Mouse (Mus musculus): ENCODE measurements around the gene Ebf1. TPM values are rescaled to one million over a fixed set of nuclear protein-coding genes. Genes with fewer than 3 reads are reported as not detected.

The Ebf1 gene
- polyA plus RNA-seq, 1 experiment from 2014 or later: 14.5 TPM

DNA sequence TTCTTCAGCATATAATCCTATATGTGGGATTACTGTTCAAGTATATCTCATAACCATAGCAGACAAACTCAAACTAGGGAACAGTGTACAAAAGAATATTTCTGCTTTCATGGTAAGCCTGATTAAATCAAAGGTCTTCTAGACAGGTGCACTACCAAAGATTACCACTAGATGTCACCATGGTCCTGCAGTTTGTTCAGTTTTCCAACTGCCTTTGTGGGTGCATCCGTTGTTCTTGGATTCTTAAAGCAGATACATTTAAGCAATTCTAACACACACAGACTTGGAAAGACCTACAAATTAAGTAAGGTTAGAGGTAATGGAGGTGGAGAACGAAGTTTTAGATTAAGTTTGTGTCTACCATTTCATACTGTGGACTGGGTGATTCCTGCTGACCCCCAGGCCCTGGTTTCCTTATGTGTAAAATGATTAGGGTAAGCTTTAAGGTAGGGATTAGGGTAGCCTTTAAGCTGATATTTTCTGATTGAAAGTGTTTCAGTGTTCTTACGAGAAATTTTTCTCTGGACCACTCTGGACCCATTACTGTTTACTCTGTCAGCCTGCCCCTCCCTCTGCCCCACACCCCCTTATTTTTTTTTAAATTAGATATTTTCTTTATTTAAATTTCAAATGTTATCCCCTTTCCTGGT, 30.9 kb upstream of the Ebf1 start:
- no peak for ATAC-seq (replicated peaks; ENCODE audit: insufficient number of reproducible peaks, low FRiP score, low TSS enrichment)
- 8% methylated on average over 3 of the region's 3 CpGs for WGBS (ENCODE audit: insufficient replicate concordance)
- no peak overlapping the region for H3K4me2 ChIP-seq

GRCm38 (mm10) chr11:44593016-44593415, 24.1 kb upstream of the Ebf1 start:
- H3K9me3 ChIP-seq (replicated peaks; ENCODE audit: control insufficient read depth, low read length): no peaks in the 10 kb centered on the region
- H3K4me3 ChIP-seq (ENCODE audit: low read depth, low read length): no peak overlapping the region
- no peak overlapping the region for H3K4me2 ChIP-seq
- no peaks in the 10 kb centered on the region for H3K36me3 ChIP-seq (ENCODE audit: control insufficient read depth, insufficient read depth, low read length)
- no peak overlapping the region for H3K9ac ChIP-seq (ENCODE audit: low read depth, low read length)
- no peaks in the 10 kb centered on the region for H3K4me1 ChIP-seq (ENCODE audit: control insufficient read depth, insufficient read depth, low read length)
- ATAC-seq (replicated peaks; ENCODE audit: insufficient number of reproducible peaks, low FRiP score, low TSS enrichment): no peak
- no peak overlapping the region for H3K27ac ChIP-seq (ENCODE audit: low read depth, low read length)
- WGBS (ENCODE audit: insufficient replicate concordance): 86% methylated on average over 6 of the region's 6 CpGs
- no peaks in the 10 kb centered on the region for H3K27me3 ChIP-seq (ENCODE audit: control insufficient read depth, insufficient read depth, low read length)

More for the DNA sequence above, 30.9 kb upstream of the Ebf1 start:
- Histone ChIP-seq H3K4me3 (ENCODE audit: low read depth, low read length) (no peak overlapping the region), H3K9me3 (replicated peaks; ENCODE audit: control insufficient read depth, low read length) (no peaks in the 10 kb centered on the region), H3K27ac (ENCODE audit: low read depth, low read length) (no peak overlapping the region), H3K36me3 (ENCODE audit: control insufficient read depth, insufficient read depth, low read length) (no peaks in the 10 kb centered on the region), H3K27me3 (ENCODE audit: control insufficient read depth, insufficient read depth, low read length) (no peaks in the 10 kb centered on the region), H3K4me1 (ENCODE audit: control insufficient read depth, insufficient read depth, low read length) (no peaks in the 10 kb centered on the region; the same call in 1 of the 2 replicates), H3K9ac (ENCODE audit: low read depth, low read length) (no peak overlapping the region)

DNA sequence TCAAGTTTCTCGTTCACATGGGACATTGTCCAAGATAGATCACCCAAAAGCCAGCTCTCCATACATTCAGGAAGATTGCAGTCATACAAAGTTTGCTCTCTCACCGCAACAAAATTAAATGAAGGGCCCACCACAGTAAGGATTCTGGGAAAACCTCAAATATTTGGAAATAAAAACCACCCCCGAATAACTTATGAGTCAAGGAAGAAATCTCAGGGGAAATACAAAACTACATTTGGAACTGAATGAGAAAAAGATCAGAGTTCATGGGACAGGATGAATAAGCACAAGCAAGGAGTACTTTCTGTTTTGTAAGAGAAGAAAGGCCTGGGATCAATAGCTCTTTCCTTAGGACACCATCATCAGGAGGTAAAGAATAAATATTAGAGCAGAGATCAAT, 22.3 kb upstream of the Ebf1 start:
- Histone ChIP-seq H3K4me1 (ENCODE audit: control insufficient read depth, insufficient read depth, low read length) (no peaks in the 10 kb centered on the region), H3K27me3 (ENCODE audit: control insufficient read depth, insufficient read depth, low read length) (no peaks in the 10 kb centered on the region), H3K36me3 (ENCODE audit: control insufficient read depth, insufficient read depth, low read length) (no peaks in the 10 kb centered on the region), H3K9me3 (replicated peaks; ENCODE audit: control insufficient read depth, low read length) (no peaks in the 10 kb centered on the region), H3K27ac (ENCODE audit: low read depth, low read length) (no peak overlapping the region), H3K4me2 (no peak overlapping the region), H3K4me3 (ENCODE audit: low read depth, low read length) (no peak overlapping the region), H3K9ac (ENCODE audit: low read depth, low read length) (no peak overlapping the region)
- 75% methylated on average over 3 of the region's 3 CpGs for WGBS (ENCODE audit: insufficient replicate concordance)
- no peak for ATAC-seq (replicated peaks; ENCODE audit: insufficient number of reproducible peaks, low FRiP score, low TSS enrichment)

DNA sequence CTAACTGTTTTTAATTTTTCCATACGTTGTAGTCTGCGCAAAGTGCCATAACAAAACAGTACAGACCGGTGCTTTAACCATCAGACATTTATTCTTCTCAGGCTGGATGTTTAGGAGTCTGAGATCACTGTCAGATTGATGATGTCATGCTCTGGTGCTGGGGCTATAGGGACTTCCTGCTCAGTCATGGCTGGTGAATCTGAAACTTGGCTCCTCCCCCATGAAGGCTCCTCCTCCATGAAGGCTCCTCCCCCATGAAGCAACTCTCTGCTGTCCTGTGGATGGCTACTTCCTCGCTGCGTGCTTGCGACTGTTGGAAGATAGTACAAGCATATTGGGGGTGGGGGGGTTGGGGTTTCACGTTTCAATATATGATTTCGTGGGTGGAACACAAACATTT, 10.2 kb upstream of the Ebf1 start:
- peaks cover 4% of the 10 kb centered on the region for H3K4me1 ChIP-seq (ENCODE audit: control insufficient read depth, insufficient read depth, low read length)
- H3K27me3 ChIP-seq (ENCODE audit: control insufficient read depth, insufficient read depth, low read length): peaks cover 6% of the 10 kb centered on the region
- H3K36me3 ChIP-seq (ENCODE audit: control insufficient read depth, insufficient read depth, low read length): no peaks in the 10 kb centered on the region
- no peak overlapping the region for H3K4me3 ChIP-seq (ENCODE audit: low read depth, low read length)
- no peak overlapping the region for H3K4me2 ChIP-seq
- no peak overlapping the region for H3K27ac ChIP-seq (ENCODE audit: low read depth, low read length)
- H3K9ac ChIP-seq (ENCODE audit: low read depth, low read length): no peak overlapping the region
- WGBS (ENCODE audit: insufficient replicate concordance): 80% methylated on average over 8 of the region's 8 CpGs
- ATAC-seq (replicated peaks; ENCODE audit: insufficient number of reproducible peaks, low FRiP score, low TSS enrichment): 0 out of 2 replicates have a peak, but pooled peaks have one; percentile 26
- no peaks in the 10 kb centered on the region for H3K9me3 ChIP-seq (replicated peaks; ENCODE audit: control insufficient read depth, low read length)

- Histone ChIP-seq H3K4me1 (ENCODE audit: control insufficient read depth, insufficient read depth, low read length) (peaks cover 10% of the 10 kb centered on the region), H3K27me3 (ENCODE audit: control insufficient read depth, insufficient read depth, low read length) (peaks cover 20% of the 10 kb centered on the region), H3K4me3 (ENCODE audit: low read depth, low read length) (no peak overlapping the region), H3K36me3 (ENCODE audit: control insufficient read depth, insufficient read depth, low read length) (no peaks in the 10 kb centered on the region), H3K27ac (ENCODE audit: low read depth, low read length) (no peak overlapping the region), H3K9me3 (replicated peaks; ENCODE audit: control insufficient read depth, low read length) (no peaks in the 10 kb centered on the region), H3K4me2 (no peak overlapping the region), H3K9ac (ENCODE audit: low read depth, low read length) (no peak overlapping the region)
- ATAC-seq (replicated peaks; ENCODE audit: insufficient number of reproducible peaks, low FRiP score, low TSS enrichment): no peak
- WGBS (ENCODE audit: insufficient replicate concordance): 79% methylated on average over 11 of the region's 11 CpGs
Observed at GRCm38 (mm10) chr11:44608646-44609045, 8.5 kb upstream of the Ebf1 start.

- under 1% methylated on average over 45 of the region's 45 CpGs for WGBS (ENCODE audit: insufficient replicate concordance)
- Histone ChIP-seq H3K4me3 (ENCODE audit: low read depth, low read length) (peak overlapping the region; percentile 47), H3K27ac (ENCODE audit: low read depth, low read length) (no peak overlapping the region), H3K9ac (ENCODE audit: low read depth, low read length) (peak overlapping the region; percentile 36; the same call in 1 of the 2 replicates), H3K4me1 (ENCODE audit: control insufficient read depth, insufficient read depth, low read length) (peaks cover 11% of the 10 kb centered on the region), H3K9me3 (replicated peaks; ENCODE audit: control insufficient read depth, low read length) (no peaks in the 10 kb centered on the region), H3K36me3 (ENCODE audit: control insufficient read depth, insufficient read depth, low read length) (no peaks in the 10 kb centered on the region), H3K4me2 (peak overlapping the region; percentile 88), H3K27me3 (ENCODE audit: control insufficient read depth, insufficient read depth, low read length) (peaks cover 35% of the 10 kb centered on the region)
- no peak; the same call in 1 of the 2 replicates for ATAC-seq (replicated peaks; ENCODE audit: insufficient number of reproducible peaks, low FRiP score, low TSS enrichment)
Observed at GRCm38 (mm10) chr11:44610971-44611781, 5.9 kb upstream of the Ebf1 start.

DNA sequence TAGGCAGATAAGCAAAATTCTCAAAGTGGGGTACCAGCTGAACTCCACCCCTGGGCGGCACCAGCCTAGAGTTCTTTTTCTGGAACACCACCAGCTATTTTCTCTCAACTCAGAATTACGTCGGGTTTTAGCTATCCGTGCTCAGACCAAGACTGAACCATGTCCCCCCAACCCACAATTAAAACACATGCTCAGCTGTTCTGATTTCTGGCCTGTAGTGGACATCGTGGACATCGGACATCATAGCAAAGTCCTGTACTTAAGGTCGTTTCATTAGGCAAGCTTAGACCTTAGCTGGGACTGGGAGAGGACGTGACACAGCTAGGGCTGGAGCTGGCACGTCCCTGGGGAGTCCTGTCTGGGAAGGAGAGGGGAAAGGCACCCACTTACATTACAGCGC, 5.0 kb upstream of the Ebf1 start:
- H3K27me3 ChIP-seq (ENCODE audit: control insufficient read depth, insufficient read depth, low read length): peaks cover 38% of the 10 kb centered on the region

DNA sequence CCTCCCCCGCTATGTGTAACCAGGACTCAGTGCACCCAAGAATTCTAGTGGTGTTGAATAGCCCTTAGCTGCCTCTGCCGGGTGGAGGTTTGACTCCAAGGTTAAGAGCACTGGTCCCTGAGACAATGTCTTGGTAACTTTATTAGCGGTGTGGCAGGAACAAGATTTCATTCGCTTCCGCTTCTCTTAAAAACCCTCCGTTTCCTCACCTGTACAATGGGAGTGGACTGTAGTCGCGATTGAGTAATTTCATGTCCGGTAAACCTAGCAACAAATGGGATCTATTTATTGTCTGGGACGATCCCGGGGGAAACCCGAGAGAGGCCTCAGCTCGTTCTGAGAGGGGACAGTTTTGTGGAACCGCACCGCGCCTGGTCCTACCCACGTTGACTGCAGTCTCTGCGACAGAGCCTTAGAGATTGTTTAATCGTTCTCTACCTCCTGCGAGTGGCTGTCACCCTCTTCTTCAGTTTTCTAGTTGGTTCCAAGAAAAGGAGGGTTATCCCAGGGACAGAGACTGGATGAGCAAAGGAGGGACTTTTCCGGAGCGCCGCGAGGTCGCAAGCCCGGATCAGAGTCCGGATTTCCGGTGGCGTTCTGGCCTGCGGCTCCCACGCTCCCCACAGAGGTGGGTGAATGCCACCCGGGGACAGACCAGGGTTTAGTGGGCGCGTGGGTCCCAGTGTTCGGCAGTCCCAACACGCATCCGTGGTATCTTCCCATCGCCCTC, 4.3 kb upstream of the Ebf1 start:
- H3K27me3 ChIP-seq (ENCODE audit: control insufficient read depth, insufficient read depth, low read length): peaks cover 38% of the 10 kb centered on the region

More for the DNA sequence above, 5.0 kb upstream of the Ebf1 start:
- Histone ChIP-seq H3K27ac (ENCODE audit: low read depth, low read length) (no peak overlapping the region), H3K9ac (ENCODE audit: low read depth, low read length) (no peak overlapping the region), H3K4me3 (ENCODE audit: low read depth, low read length) (peak overlapping the region; percentile 50; the same call in 1 of the 2 replicates), H3K9me3 (replicated peaks; ENCODE audit: control insufficient read depth, low read length) (no peaks in the 10 kb centered on the region), H3K4me1 (ENCODE audit: control insufficient read depth, insufficient read depth, low read length) (peaks cover 17% of the 10 kb centered on the region), H3K4me2 (peak overlapping the region; percentile 88), H3K36me3 (ENCODE audit: control insufficient read depth, insufficient read depth, low read length) (no peaks in the 10 kb centered on the region)
- no peak for ATAC-seq (replicated peaks; ENCODE audit: insufficient number of reproducible peaks, low FRiP score, low TSS enrichment)
- WGBS (ENCODE audit: insufficient replicate concordance): 6% methylated on average over 10 of the region's 10 CpGs

More for the DNA sequence above, 4.3 kb upstream of the Ebf1 start:
- Histone ChIP-seq H3K36me3 (ENCODE audit: control insufficient read depth, insufficient read depth, low read length) (no peaks in the 10 kb centered on the region), H3K4me3 (ENCODE audit: low read depth, low read length) (peak overlapping the region; percentile 50), H3K27ac (ENCODE audit: low read depth, low read length) (no peak overlapping the region), H3K4me1 (ENCODE audit: control insufficient read depth, insufficient read depth, low read length) (peaks cover 17% of the 10 kb centered on the region), H3K4me2 (peak overlapping the region; percentile 88), H3K9me3 (replicated peaks; ENCODE audit: control insufficient read depth, low read length) (no peaks in the 10 kb centered on the region), H3K9ac (ENCODE audit: low read depth, low read length) (peak overlapping the region; percentile 63)
- under 1% methylated on average over 38 of the region's 38 CpGs for WGBS (ENCODE audit: insufficient replicate concordance)
- ATAC-seq (replicated peaks; ENCODE audit: insufficient number of reproducible peaks, low FRiP score, low TSS enrichment): no peak

Measured in heart, embryonic 11.5 days (tissue).